Mouse (Mus musculus) forebrain, embryonic 10.5 days (tissue): Measurements from ENCODE around the gene 1700013G24Rik. TPM values are rescaled to one million over a fixed set of nuclear protein-coding genes. Genes with fewer than 3 reads are reported as not detected.
"Not testable (repeated sequence)": the region's sequence is repeated elsewhere in the genome, so short reads cannot be mapped to it uniquely, and the experiment has no call there.

ENCODE experiments used
- DNase-seq: peaks from one replicate; pipeline ENCODE4 v3.0.0-alpha.2; 2017; ENCODE audit warnings: low spot score; ENCODE audit errors: extremely low spot score
- H3K27ac ChIP-seq: fragments of 300-500 bp; sonication (generic); 2 replicates; pipeline ENCODE4 v1.5.1; 2016; ENCODE audit warnings: mild to moderate bottlenecking
- H3K27me3 ChIP-seq: fragments of 300-500 bp; sonication (generic); 2 replicates; pipeline ENCODE4 v1.6.1; 2016; ENCODE audit warnings: mild to moderate bottlenecking; ENCODE audit not compliant: poor library complexity, severe bottlenecking
- H3K36me3 ChIP-seq: fragments of 300-500 bp; sonication (generic); replicated peaks from 2 replicates; pipeline ENCODE4 v1.6.1; 2016; ENCODE audit warnings: mild to moderate bottlenecking, moderate library complexity
- H3K4me1 ChIP-seq: fragments of 300-500 bp; sonication (generic); 2 replicates; pipeline ENCODE4 v1.6.1; 2016
- H3K4me3 ChIP-seq: fragments of 300-500 bp; sonication (generic); 2 replicates; pipeline ENCODE4 v1.5.1; 2016; ENCODE audit warnings: mild to moderate bottlenecking, moderate library complexity
- H3K9me3 ChIP-seq: fragments of 300-500 bp; sonication (generic); 2 replicates; pipeline ENCODE4 v1.6.1; 2016; ENCODE audit warnings: mild to moderate bottlenecking, moderate library complexity
- WGBS: fragments of 180-500 bp; shearing (Covaris S2); methylation state at CpG from one replicate; pipeline ENCODE4 v1.1.7; 2016; 5-methylcytosine and 5-hydroxymethylcytosine counted together
- polyA plus RNA-seq: library from polyadenylated mRNA; unstranded; fragments of >200 nt; fragmentation: Nextera tagmentation; extraction: Ambion mirVana; gene quantifications from 2 replicates; pipeline ENCODE4 v1.2.1, GENCODE M21; 2016

1700013G24Rik gene
- not detected in 2 replicates for polyA plus RNA-seq

DNA sequence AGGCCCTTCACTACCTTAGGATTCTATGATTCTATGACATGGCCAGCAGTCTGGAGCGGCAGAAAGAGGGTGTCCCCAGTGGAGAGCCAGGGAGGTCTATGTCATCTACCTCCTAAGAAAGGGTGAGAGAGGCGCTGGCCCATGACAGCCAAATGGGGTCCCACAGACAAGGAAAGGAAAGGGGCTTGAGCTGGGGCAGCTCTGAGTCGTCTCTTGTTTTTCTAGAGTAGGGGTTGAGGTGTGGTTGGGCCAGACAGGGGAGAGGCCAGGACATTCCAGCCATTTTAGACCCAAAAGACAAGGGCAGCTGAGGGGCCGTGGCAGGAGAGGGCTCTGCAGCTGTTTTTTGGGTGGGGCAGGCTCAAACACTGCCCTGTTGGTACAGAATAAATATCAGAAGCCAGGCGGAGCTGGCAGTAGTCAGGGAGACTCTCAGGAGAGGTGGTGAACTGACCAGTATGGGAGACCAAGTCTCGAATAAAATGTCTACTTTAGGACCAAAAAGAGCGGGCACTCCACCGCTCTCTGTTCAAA is at the start of gene 1700013G24Rik:
TSS of gene 1700013G24Rik (plus strand) at position 51 of the 534 bp plus-strand sequence.
- H3K4me3 ChIP-seq = no peak within 1 kb of the TSS
- 87% methylated on average over 8 of the region's 8 CpGs for WGBS
- no peaks in the 10 kb centered on the region for H3K36me3 ChIP-seq
- H3K27ac ChIP-seq = 0 out of 2 replicates have a peak within 1 kb of the TSS, but pooled peaks have one; percentile 15
- no peaks in the 10 kb centered on the region for H3K9me3 ChIP-seq
- DNase-seq = no peak
- peaks cover 21% of the 10 kb centered on the region for H3K4me1 ChIP-seq
- no peaks in the 10 kb centered on the region for H3K27me3 ChIP-seq

DNA sequence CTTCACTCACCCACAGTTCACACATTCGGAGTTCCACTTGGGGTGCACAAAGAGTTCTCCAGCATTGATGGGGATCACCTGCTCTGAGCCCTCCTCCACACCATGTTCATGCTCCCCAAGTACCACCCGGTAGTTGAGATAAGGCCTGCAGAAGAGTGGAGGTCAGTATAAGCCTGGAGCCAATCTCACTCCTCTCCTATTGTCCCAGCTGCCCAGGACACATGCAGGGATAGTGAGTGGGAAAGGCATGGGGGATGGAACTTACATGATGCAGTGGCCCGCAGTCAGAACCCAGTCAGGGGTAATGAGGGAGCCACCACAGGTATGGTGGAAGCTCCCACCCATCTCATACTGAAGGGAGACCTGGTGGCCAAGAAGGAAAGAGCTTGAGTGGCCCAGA is 47.5 kb upstream of the 1700013G24Rik start:
- no peaks in the 10 kb centered on the region for H3K27me3 ChIP-seq
- no peak overlapping the region for H3K27ac ChIP-seq
- H3K9me3 ChIP-seq = no peaks in the 10 kb centered on the region
- H3K4me1 ChIP-seq = no peaks in the 10 kb centered on the region
- DNase-seq = no peak
- H3K36me3 ChIP-seq = no peaks in the 10 kb centered on the region
- WGBS = 96% methylated on average over 3 of the region's 3 CpGs
- H3K4me3 ChIP-seq = no peak overlapping the region

DNA sequence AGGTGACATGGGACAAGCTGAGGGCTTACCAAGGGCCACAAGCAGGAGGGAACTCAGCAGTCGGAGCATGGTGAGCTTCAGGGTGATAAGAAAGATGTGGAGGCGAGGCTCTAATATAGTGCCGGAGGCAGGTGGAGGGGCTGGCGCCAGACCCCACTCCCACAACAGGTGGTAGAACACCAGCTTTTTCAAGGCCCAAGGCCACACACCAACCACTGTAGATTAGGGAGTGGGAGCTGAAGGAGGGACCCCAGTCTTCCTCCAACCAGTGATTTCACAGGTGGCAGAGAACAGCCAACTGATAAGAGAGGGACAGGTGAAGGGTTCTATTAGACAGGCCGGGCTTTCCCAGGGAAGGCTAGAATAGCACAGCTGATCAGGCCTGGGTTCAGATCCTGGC is 43.4 kb upstream of the 1700013G24Rik start, which contains the start of gene Cela3a:
TSS of gene Cela3a (minus strand) at position 101 of the 400 bp plus-strand sequence.
- DNase-seq = no peak
- Histone ChIP-seq H3K9me3 (no peaks in the 10 kb centered on the region), H3K36me3 (no peaks in the 10 kb centered on the region), H3K27me3 (no peaks in the 10 kb centered on the region), H3K27ac (no peak within 1 kb of the TSS), H3K4me3 (no peak within 1 kb of the TSS), H3K4me1 (no peaks in the 10 kb centered on the region)
- WGBS = 93% methylated on average over 5 of the region's 5 CpGs

- not testable (repeated sequence) for DNase-seq, H3K4me1 ChIP-seq, H3K4me3 ChIP-seq, H3K9me3 ChIP-seq, H3K27ac ChIP-seq, H3K36me3 ChIP-seq, H3K27me3 ChIP-seq
- 91% methylated on average over 7 of the region's 7 CpGs for WGBS
These were observed 40.8 kb upstream of the 1700013G24Rik start for GRCm38 (mm10) chr4:137412185-137412709.

GRCm38 (mm10) chr4:137414936-137415335 is 38.1 kb upstream of the 1700013G24Rik start:
- 72% methylated on average over 1 of the region's 1 CpGs for WGBS
- Histone ChIP-seq H3K9me3 (no peaks in the 10 kb centered on the region), H3K4me1 (no peaks in the 10 kb centered on the region), H3K4me3 (no peak overlapping the region), H3K36me3 (no peaks in the 10 kb centered on the region), H3K27ac (no peak overlapping the region), H3K27me3 (no peaks in the 10 kb centered on the region)
- DNase-seq = no peak

DNA sequence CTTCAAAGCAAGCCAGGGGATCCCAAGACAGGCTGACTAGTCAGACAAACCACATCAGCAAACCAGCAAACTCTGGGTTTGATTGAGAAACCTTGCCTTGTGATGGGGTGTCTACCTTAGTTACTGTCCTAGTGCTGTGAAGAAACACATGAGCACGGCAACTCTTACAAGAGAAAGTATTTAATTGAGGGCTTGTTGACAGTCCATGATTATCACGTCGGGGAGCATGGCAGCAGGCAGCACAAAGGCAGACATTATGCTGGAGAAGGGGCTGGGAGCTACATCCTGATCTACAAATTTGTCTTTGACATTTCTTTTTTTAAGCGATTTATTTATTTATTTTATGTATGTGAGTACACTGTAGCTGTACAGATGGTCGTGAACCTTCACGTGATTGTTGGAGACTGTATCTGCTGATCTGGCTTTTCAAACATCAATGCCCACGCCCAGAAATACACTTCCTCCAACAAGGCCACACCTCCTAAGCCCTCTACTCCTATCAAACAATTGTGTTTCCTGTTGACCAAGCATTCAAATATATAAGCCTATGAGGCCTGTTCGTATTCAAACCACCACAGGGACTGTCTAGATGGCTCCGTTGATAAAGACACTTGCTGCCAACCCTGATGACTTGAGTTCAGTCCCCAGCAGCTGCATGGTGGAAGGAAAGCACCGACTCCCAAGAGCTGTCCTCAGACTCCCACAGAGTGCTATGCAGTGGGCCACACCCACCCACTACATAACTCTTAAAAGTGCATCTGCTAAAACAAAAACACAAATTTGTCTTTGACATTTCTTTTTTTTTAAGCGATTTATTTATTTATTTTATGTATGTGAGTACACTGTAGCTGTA is 35.1 kb upstream of the 1700013G24Rik start:
- no peak for DNase-seq
- WGBS = 84% methylated on average over 11 of the region's 11 CpGs
- no peaks in the 10 kb centered on the region for H3K27me3 ChIP-seq
- H3K27ac ChIP-seq = no peak overlapping the region
- H3K36me3 ChIP-seq = no peaks in the 10 kb centered on the region
- H3K9me3 ChIP-seq = no peaks in the 10 kb centered on the region
- no peak overlapping the region for H3K4me3 ChIP-seq
- no peaks in the 10 kb centered on the region for H3K4me1 ChIP-seq

DNA sequence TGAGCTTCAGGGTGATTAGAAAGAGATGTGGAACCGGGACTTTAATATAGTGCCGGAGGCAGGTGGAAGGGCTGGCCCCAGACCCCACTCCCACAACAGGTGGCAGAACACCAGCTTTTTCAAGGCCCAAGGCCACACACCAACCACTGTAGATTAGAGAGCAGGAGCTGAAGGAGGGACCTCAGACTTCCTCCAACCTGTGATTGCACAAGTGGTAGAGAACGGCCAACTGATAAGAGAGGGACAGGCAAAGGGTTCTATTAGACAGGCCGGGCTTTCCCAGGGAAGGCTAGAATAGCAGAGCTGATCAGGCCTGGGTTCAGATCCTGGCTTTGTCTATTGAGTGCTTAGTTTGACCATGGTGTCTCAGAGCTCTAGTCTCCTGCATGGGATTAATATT is 22.6 kb upstream of the 1700013G24Rik start, which contains the start of gene Cela3b:
TSS of gene Cela3b (minus strand) at position 39 of the 400 bp plus-strand sequence.
- H3K4me3 ChIP-seq = no peak within 1 kb of the TSS
- WGBS = 92% methylated on average over 4 of the region's 4 CpGs
- H3K9me3 ChIP-seq = no peaks in the 10 kb centered on the region
- no peaks in the 10 kb centered on the region for H3K36me3 ChIP-seq
- no peaks in the 10 kb centered on the region for H3K4me1 ChIP-seq
- no peak for DNase-seq
- H3K27ac ChIP-seq = no peak within 1 kb of the TSS
- no peaks in the 10 kb centered on the region for H3K27me3 ChIP-seq

- H3K4me1 ChIP-seq, H3K9me3 ChIP-seq, H3K36me3 ChIP-seq, DNase-seq, H3K27me3 ChIP-seq, H3K27ac ChIP-seq, H3K4me3 ChIP-seq: not testable (repeated sequence)
- 87% methylated on average over 10 of the region's 10 CpGs for WGBS
These were observed 20.2 kb upstream of the 1700013G24Rik start for GRCm38 (mm10) chr4:137432700-137433550.

- Histone ChIP-seq H3K27ac (no peak overlapping the region), H3K36me3 (no peaks in the 10 kb centered on the region), H3K9me3 (no peaks in the 10 kb centered on the region), H3K27me3 (no peaks in the 10 kb centered on the region), H3K4me1 (no peaks in the 10 kb centered on the region), H3K4me3 (no peak overlapping the region)
- WGBS = 91% methylated on average over 8 of the region's 8 CpGs
- no peak for DNase-seq
These were observed 16.0 kb upstream of the 1700013G24Rik start for GRCm38 (mm10) chr4:137436979-137437669.

- Histone ChIP-seq H3K27ac (no peak overlapping the region), H3K9me3 (no peaks in the 10 kb centered on the region), H3K36me3 (no peaks in the 10 kb centered on the region), H3K4me3 (no peak overlapping the region), H3K27me3 (no peaks in the 10 kb centered on the region), H3K4me1 (no peaks in the 10 kb centered on the region)
- WGBS = 88% methylated on average over 8 of the region's 8 CpGs
- no peak for DNase-seq
These were observed 14.2 kb upstream of the 1700013G24Rik start for GRCm38 (mm10) chr4:137438842-137439241.

DNA sequence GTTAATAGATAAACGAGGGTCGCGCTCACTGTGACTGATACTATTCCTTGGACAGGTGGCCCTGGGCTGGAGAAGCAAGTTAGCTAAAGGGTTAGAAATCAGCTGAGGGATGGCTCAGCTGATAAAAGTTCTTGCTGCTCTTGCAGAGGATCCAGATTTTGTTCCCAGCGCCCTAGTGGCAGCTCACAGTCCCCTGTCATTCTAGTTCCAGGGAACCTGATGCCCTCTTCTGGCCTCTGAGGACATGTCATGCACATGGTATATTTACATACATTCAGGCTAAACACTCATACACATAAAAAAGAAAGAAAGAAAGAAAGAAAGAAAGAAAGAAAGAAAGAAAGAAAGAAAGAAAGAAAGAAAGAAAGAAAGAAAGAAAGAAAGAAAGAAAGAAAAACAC is 11.8 kb upstream of the 1700013G24Rik start:
- no peak for DNase-seq
- H3K4me3 ChIP-seq = no peak overlapping the region
- H3K36me3 ChIP-seq = no peaks in the 10 kb centered on the region
- no peaks in the 10 kb centered on the region for H3K27me3 ChIP-seq
- H3K27ac ChIP-seq = no peak overlapping the region
- H3K9me3 ChIP-seq = no peaks in the 10 kb centered on the region
- H3K4me1 ChIP-seq = no peaks in the 10 kb centered on the region
- WGBS = 85% methylated on average over 4 of the region's 4 CpGs

DNA sequence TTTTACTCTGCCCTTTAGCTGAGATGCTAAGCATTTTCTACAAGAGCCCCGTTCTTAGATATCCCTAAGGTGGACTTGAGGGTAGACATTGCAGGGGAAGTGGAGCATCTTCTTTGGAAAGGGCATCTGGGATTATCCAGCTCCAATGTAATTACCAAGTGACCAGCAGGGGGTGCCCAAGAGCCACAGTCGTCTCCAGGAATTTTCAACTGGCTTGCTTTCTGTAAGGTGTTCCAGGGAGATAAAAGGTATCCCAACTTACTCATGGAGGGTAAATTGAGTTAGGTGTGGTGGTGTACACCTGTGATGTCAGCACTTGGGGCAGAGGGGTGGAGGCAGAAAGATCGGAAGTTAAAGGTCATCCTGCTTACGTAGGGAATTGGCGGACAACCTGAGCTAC is 9.5 kb upstream of the 1700013G24Rik start:
- peak; percentile 70 for DNase-seq
- Histone ChIP-seq H3K9me3 (no peaks in the 10 kb centered on the region), H3K27ac (no peak overlapping the region), H3K4me1 (peaks cover 7% of the 10 kb centered on the region), H3K27me3 (no peaks in the 10 kb centered on the region), H3K4me3 (no peak overlapping the region), H3K36me3 (no peaks in the 10 kb centered on the region)
- 29% methylated on average over 5 of the region's 5 CpGs for WGBS
